Comparison of ENCODE assay signal across 8 mouse cellular contexts in the genomic region with DNA sequence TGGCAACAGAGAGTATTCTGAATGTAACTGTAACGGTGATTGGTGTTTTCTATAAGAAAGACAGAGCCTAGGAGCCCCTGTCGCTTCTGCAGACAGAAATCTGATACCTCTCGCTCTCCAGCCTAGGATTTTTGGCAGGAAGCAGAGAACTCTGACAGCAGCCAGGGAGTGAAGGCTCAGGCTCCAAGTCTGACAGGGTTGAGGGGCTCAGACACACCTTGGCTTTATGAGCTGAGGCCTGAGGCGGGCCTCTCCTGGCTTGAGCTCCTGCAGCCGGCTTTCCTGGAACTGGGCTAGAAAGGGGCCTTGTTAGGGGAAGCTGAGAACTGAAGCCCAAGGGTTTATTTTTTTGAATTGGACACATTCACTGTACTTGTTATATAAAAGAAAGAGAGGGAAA. TPM values are rescaled to one million over a fixed set of nuclear protein-coding genes. Genes with fewer than 3 reads are reported as not detected.
DNase-seq lines count a peak whose midpoint lies in the region; ATAC-seq and TF ChIP-seq lines count a peak whose summit lies in the region.
"Had no signal": no experiment of that assay in that cellular context is flagged by ENCODE, and none has a peak within 500 bp of the region (broad histone marks: within the 10 kb centered on the region; RNA-seq: fewer than 3 reads in every experiment).

No protein-coding gene starts in this region.

- TF ChIP-seq CTCF in hindbrain, postnatal 0 days (IDR thresholded peaks at IDR 0.05; ENCODE audit: low read depth): no peak
- TF ChIP-seq CTCF in liver, postnatal 0 days (IDR thresholded peaks at IDR 0.05; ENCODE audit: low read depth): no peak

- H3K36me3 ChIP-seq in midbrain, embryonic 11.5 days (ENCODE audit: control insufficient read depth, insufficient read depth, low read length): no peaks in the 10 kb centered on the region
- no peaks in the 10 kb centered on the region for H3K36me3 ChIP-seq in midbrain, embryonic 10.5 days
- no peaks in the 10 kb centered on the region for H3K36me3 ChIP-seq in hindbrain, postnatal 0 days (ENCODE audit: insufficient read depth, low read length)
- no peaks in the 10 kb centered on the region for H3K36me3 ChIP-seq in liver, postnatal 0 days (replicated peaks; ENCODE audit: insufficient read depth, low read length)

- no peak overlapping the region for H3K27ac ChIP-seq in midbrain, embryonic 11.5 days (ENCODE audit: low read depth, low read length)
- H3K27ac ChIP-seq in midbrain, embryonic 10.5 days (replicated peaks): no peak overlapping the region; the same call in 1 of the 2 replicates
- peak overlapping the region; percentile 76 for H3K27ac ChIP-seq in hindbrain, postnatal 0 days
- H3K27ac ChIP-seq in liver, postnatal 0 days (ENCODE audit: low read depth): no peak overlapping the region
- H3K27ac ChIP-seq: macrophage had no signal

- H3K4me2 ChIP-seq in midbrain, embryonic 11.5 days: no peak overlapping the region
- 0 out of 2 replicates have a peak overlapping the region, but pooled peaks have one; percentile 2 for H3K4me2 ChIP-seq in hindbrain, postnatal 0 days (ENCODE audit: low read depth, low read length)
- no peak overlapping the region for H3K4me2 ChIP-seq in liver, postnatal 0 days (ENCODE audit: low read depth, low read length)

- no peak overlapping the region for H3K4me3 ChIP-seq in midbrain, embryonic 11.5 days (ENCODE audit: low read depth, low read length)
- H3K4me3 ChIP-seq in midbrain, embryonic 10.5 days: no peak overlapping the region
- no peak overlapping the region for H3K4me3 ChIP-seq in hindbrain, postnatal 0 days (ENCODE audit: low read length)
- no peak overlapping the region for H3K4me3 ChIP-seq in liver, postnatal 0 days (ENCODE audit: low read depth, low read length)

- peaks cover 6% of the 10 kb centered on the region; the same call in 1 of the 2 replicates for H3K4me1 ChIP-seq in midbrain, embryonic 11.5 days (ENCODE audit: control insufficient read depth, insufficient read depth, low read length)
- peaks cover 18% of the 10 kb centered on the region for H3K4me1 ChIP-seq in midbrain, embryonic 10.5 days
- H3K4me1 ChIP-seq in hindbrain, postnatal 0 days (ENCODE audit: insufficient read depth, low read length): 0 out of 2 replicates have a peak, but pooled peaks cover 11% of the 10 kb centered on the region
- no peaks in the 10 kb centered on the region for H3K4me1 ChIP-seq in liver, postnatal 0 days (ENCODE audit: insufficient read depth)

- no peak overlapping the region for H3K9ac ChIP-seq in midbrain, embryonic 11.5 days (ENCODE audit: low read length)
- no peak overlapping the region for H3K9ac ChIP-seq in hindbrain, postnatal 0 days (replicated peaks; ENCODE audit: low read length)
- no peak overlapping the region for H3K9ac ChIP-seq in liver, postnatal 0 days (replicated peaks)

- no peak for ATAC-seq in midbrain, embryonic 11.5 days (ENCODE audit: low FRiP score)
- 0 out of 2 replicates have a peak, but pooled peaks have one; percentile 16 for ATAC-seq in hindbrain, postnatal 0 days
- no peak for ATAC-seq in liver, postnatal 0 days
- ATAC-seq in activated CD4-positive, CD25-positive, alpha-beta regulatory T cell, adult 4 months: no peak

- H3K27me3 ChIP-seq in midbrain, embryonic 11.5 days (ENCODE audit: control insufficient read depth, insufficient read depth, low read length): no peaks in the 10 kb centered on the region
- H3K27me3 ChIP-seq in midbrain, embryonic 10.5 days (ENCODE audit: low read depth, poor library complexity, severe bottlenecking): peaks cover 8% of the 10 kb centered on the region; the same call in 1 of the 2 replicates
- no peaks in the 10 kb centered on the region for H3K27me3 ChIP-seq in hindbrain, postnatal 0 days (ENCODE audit: insufficient read depth, low read length)
- H3K27me3 ChIP-seq in liver, postnatal 0 days (ENCODE audit: insufficient read depth, low read length): no peaks in the 10 kb centered on the region

- WGBS in midbrain, embryonic 11.5 days: 38% methylated on average over 5 of the region's 5 CpGs
- 29% methylated on average over 5 of the region's 5 CpGs for WGBS in midbrain, embryonic 10.5 days
- WGBS in hindbrain, postnatal 0 days: 15% methylated on average over 5 of the region's 5 CpGs
- 56% methylated on average over 5 of the region's 5 CpGs for WGBS in liver, postnatal 0 days (ENCODE audit: insufficient replicate concordance)

- H3K9me3 ChIP-seq in midbrain, embryonic 11.5 days (ENCODE audit: control insufficient read depth, low read length): no peaks in the 10 kb centered on the region
- H3K9me3 ChIP-seq in midbrain, embryonic 10.5 days (replicated peaks): no peaks in the 10 kb centered on the region
- H3K9me3 ChIP-seq in hindbrain, postnatal 0 days (ENCODE audit: low read length): no peaks in the 10 kb centered on the region
- no peaks in the 10 kb centered on the region for H3K9me3 ChIP-seq in liver, postnatal 0 days (ENCODE audit: low read length)

- TF ChIP-seq EP300 in liver, postnatal 0 days (IDR thresholded peaks at IDR 0.05; ENCODE audit: low read depth): no peak

- DNase-seq in midbrain, embryonic 11.5 days (ENCODE audit: low spot score, missing footprints): peak; percentile 82
- no peak for DNase-seq in midbrain, embryonic 10.5 days (ENCODE audit: low spot score)
- DNase-seq in fat pad, adult 2 months (ENCODE audit: extremely low read depth, low read depth, low spot score): peak; percentile 19
- peak; percentile 46 for DNase-seq in hindbrain, postnatal 0 days (ENCODE audit: low spot score)
- DNase-seq in retina, embryonic 14.5 days (ENCODE audit: low spot score): peak; percentile 30
- no peak for DNase-seq in liver, postnatal 0 days

RNA-seq across cellular contexts. Expression of gene Boc, which starts 57.7 kb away (rescaled TPM):
- 37.8 and 44.7 TPM in 2 replicates for polyA plus RNA-seq in midbrain, embryonic 11.5 days (2014; fragmentation: Nextera tagmentation; extraction: Ambion mirVana)
- polyA plus RNA-seq in midbrain, embryonic 10.5 days (2016; fragmentation: Nextera tagmentation; extraction: Ambion mirVana): 30.8 and 37.1 TPM in 2 replicates
- 43.9 and 45.5 TPM in 2 replicates for total RNA-seq in hindbrain, postnatal 0 days (2014; rRNA removed)
- polyA plus RNA-seq in hindbrain, postnatal 0 days (2015; fragmentation: Nextera tagmentation; extraction: Ambion mirVana): 6.8 and 8.1 TPM in 2 replicates
- polyA plus RNA-seq in liver, postnatal 0 days (2015; fragmentation: Nextera tagmentation; extraction: Ambion mirVana): 0.14 and 0.17 TPM in 2 replicates
- under 1 TPM; 0.09 to 0.10 TPM for polyA plus RNA-seq in activated CD4-positive, CD25-positive, alpha-beta regulatory T cell, adult 4 months (2017; shearing (Covaris generic))

Comparison
In these comparisons a context has a peak if more than half of its experiments do, and no peak if none do; other contexts are left out.
1. DNase-seq: peak in midbrain, embryonic 11.5 days (single experiment), fat pad, adult 2 months (single experiment), hindbrain, postnatal 0 days (single experiment) and retina, embryonic 14.5 days (single experiment); none in midbrain, embryonic 10.5 days (single experiment) and liver, postnatal 0 days (single experiment).